Mouse (Mus musculus) heart, embryonic 10.5 days (tissue): ENCODE results near the gene Gm10134. TPM values are rescaled to one million over a fixed set of nuclear protein-coding genes. Genes with fewer than 3 reads are reported as not detected.

Experiments
- DNase-seq: peaks from one replicate; pipeline ENCODE4 v3.0.0-alpha.2; 2017; ENCODE audit warnings: low spot score
- H3K27ac ChIP-seq: fragments of 300-500 bp; sonication (generic); 2 replicates; pipeline ENCODE4 v1.5.1; 2016; ENCODE audit warnings: mild to moderate bottlenecking
- H3K27me3 ChIP-seq: fragments of 300-500 bp; sonication (generic); 2 replicates; pipeline ENCODE4 v1.6.1; 2016; ENCODE audit warnings: mild to moderate bottlenecking; ENCODE audit not compliant: poor library complexity, insufficient read depth, severe bottlenecking
- H3K36me3 ChIP-seq: fragments of 300-500 bp; sonication (generic); 2 replicates; pipeline ENCODE4 v1.6.1; 2016; ENCODE audit warnings: mild to moderate bottlenecking, moderate library complexity
- H3K4me1 ChIP-seq: fragments of 300-500 bp; sonication (generic); 2 replicates; pipeline ENCODE4 v1.6.1; 2016; ENCODE audit warnings: mild to moderate bottlenecking
- H3K4me3 ChIP-seq: fragments of 300-500 bp; sonication (generic); 2 replicates; pipeline ENCODE4 v1.5.1; 2016; ENCODE audit warnings: mild to moderate bottlenecking, moderate library complexity
- H3K9me3 ChIP-seq: fragments of 300-500 bp; sonication (generic); 2 replicates; pipeline ENCODE4 v1.6.1; 2016; ENCODE audit warnings: mild to moderate bottlenecking, moderate library complexity
- WGBS: fragments of 180-500 bp; shearing (Covaris S2); methylation state at CpG from one replicate; pipeline ENCODE4 v1.1.7; 2016; 5-methylcytosine and 5-hydroxymethylcytosine counted together
- polyA plus RNA-seq: library from polyadenylated mRNA; unstranded; fragments of >200 nt; fragmentation: Nextera tagmentation; extraction: Ambion mirVana; gene quantifications from 2 replicates; pipeline ENCODE4 v1.2.1, GENCODE M21; 2016

Gene Gm10134
- polyA plus RNA-seq, 1 experiment from 2014 or later, result not detected

DNA sequence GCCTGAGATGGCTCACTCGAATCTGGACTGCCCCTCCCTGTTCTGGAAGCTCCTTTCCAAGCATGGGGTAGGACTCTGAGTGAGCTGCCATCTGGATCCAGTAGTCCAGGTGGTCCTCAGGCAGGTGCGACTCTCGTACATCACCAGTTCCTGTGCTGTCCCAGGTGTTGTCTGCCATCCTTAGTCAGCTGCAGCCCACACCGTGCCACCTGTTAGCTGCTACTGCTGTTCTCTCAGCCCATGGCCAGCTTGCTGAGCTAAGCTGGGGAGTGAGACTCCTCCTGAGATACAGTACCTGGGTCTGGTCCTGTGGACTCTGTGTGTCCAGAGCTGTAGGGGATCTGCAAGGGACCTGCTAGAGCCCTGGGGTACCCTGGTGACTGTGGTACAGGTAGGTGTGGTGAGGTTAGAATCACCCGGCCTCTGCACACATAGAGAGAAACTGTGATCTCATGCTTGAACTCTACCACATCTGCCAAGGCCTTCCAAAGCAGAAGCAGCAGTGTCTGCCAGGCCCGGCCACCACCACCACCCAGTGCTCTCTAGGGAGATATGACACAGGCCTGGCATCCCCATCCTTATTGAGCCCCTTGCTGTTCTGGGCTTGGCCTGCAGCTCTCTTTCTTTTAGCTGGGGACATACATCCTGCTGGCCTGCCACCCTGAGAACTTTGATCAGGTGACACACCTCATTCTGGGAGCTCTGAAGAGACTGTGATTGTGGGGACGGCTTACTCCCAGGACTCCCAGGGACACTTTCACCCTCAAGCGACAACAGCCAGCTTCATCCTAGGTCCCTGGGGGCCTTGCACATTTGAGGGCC lies 32.3 kb downstream of the Gm10134 start:
- DNase-seq, result no peak
- H3K4me3 ChIP-seq, result no peak overlapping the region
- no peaks in the 10 kb centered on the region for H3K9me3 ChIP-seq
- peak overlapping the region; percentile 63; the same call in 1 of the 2 replicates for H3K27ac ChIP-seq
- no peaks in the 10 kb centered on the region for H3K27me3 ChIP-seq
- H3K36me3 ChIP-seq, result peaks cover 11% of the 10 kb centered on the region
- peaks cover 66% of the 10 kb centered on the region for H3K4me1 ChIP-seq
- WGBS, result 78% methylated on average over 8 of the region's 8 CpGs

DNA sequence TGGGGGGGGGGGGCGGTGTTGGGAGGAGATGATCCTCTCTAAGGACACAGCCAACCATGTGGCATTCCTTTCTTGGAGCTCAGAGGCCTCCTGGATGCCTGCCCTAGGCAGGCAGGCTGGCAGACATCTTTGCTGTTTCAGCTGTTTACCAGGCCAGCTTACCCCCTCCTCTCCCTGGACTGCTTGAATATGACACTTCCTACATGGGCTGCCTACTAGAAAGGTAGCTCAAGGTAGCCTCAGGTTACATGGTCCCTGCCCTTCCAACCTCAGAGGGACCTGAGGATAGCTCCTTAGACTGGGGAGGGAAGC lies 32.9 kb downstream of the Gm10134 start:
- Histone ChIP-seq H3K27ac (peak overlapping the region; percentile 63), H3K36me3 (peaks cover 17% of the 10 kb centered on the region), H3K9me3 (no peaks in the 10 kb centered on the region), H3K4me3 (no peak overlapping the region), H3K27me3 (peaks cover 5% of the 10 kb centered on the region; the same call in 1 of the 2 replicates), H3K4me1 (peaks cover 61% of the 10 kb centered on the region)
- WGBS, result 83% methylated on average over 1 of the region's 1 CpGs
- DNase-seq, result no peak

DNA sequence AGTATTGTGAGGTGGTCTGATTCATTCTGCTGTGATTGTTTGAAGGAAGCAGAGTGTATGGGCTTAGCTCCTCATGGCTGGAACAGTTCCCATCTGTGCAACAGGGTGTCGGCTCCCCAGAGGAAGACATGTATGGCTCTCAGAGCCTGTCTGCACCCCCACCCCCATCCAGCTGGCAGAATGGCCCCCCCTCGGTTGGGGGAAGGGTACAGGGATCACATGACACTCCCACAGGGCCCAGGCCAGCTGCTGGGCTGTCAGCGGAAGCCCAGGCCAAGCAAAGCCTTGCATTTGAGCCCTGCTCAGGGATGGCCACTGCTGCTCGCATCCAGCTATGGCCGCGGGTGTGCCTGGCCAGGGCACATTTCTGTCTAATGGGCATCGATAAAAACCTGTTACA lies 33.3 kb downstream of the Gm10134 start:
- Histone ChIP-seq H3K4me1 (peaks cover 56% of the 10 kb centered on the region), H3K27me3 (peaks cover 5% of the 10 kb centered on the region; the same call in 1 of the 2 replicates), H3K9me3 (no peaks in the 10 kb centered on the region), H3K27ac (peak overlapping the region; percentile 63; the same call in 1 of the 2 replicates), H3K4me3 (no peak overlapping the region), H3K36me3 (peaks cover 21% of the 10 kb centered on the region)
- DNase-seq, result no peak
- 53% methylated on average over 7 of the region's 7 CpGs for WGBS

- no peak for DNase-seq
- Histone ChIP-seq H3K4me1 (peaks cover 49% of the 10 kb centered on the region), H3K27me3 (peaks cover 5% of the 10 kb centered on the region; the same call in 1 of the 2 replicates), H3K9me3 (no peaks in the 10 kb centered on the region), H3K27ac (0 out of 2 replicates have a peak overlapping the region, but pooled peaks have one; percentile 63), H3K4me3 (no peak overlapping the region), H3K36me3 (peaks cover 29% of the 10 kb centered on the region)
- WGBS, result 75% methylated on average over 2 of the region's 2 CpGs
Measured at GRCm38 (mm10) chr2:28539949-28540348, 34.1 kb downstream of the Gm10134 start.

DNA sequence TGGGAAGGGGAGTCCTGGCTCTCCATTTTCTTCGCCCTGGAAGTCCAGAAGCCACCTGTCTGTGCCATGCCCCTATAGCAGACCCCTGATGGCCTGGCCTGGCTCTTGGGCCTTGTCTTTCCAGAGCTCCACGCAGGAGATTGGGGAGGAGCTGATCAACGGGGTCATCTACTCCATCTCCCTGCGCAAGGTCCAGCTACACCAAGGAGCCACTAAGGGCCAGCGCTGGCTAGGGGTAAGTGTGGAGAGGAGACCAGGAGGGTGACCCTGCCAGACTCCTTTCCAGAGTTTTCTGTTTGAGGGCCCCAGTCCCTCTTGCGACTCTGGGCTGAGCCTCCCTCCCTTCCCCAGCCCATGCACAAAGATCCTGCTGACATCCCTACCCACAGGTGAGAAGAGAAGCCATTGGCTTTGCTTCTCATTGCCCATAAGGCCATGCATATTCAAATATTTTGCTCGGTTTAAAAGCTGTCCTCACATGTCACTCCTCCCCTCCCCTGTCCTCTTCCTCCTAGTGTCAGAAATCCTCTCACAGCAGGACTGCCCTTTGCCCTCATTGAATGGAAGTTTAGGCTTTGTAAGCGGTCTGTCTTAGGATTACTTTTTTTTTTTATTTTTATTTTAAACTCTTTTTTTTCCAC lies 34.8 kb downstream of the Gm10134 start:
- WGBS, result 75% methylated on average over 8 of the region's 8 CpGs
- Histone ChIP-seq H3K4me1 (peaks cover 41% of the 10 kb centered on the region), H3K27ac (no peak overlapping the region), H3K4me3 (no peak overlapping the region), H3K9me3 (no peaks in the 10 kb centered on the region), H3K36me3 (peaks cover 36% of the 10 kb centered on the region), H3K27me3 (peaks cover 5% of the 10 kb centered on the region; the same call in 1 of the 2 replicates)
- no peak for DNase-seq

- H3K27ac ChIP-seq, result no peak overlapping the region
- H3K4me3 ChIP-seq, result no peak overlapping the region
- H3K9me3 ChIP-seq, result no peaks in the 10 kb centered on the region
- peaks cover 5% of the 10 kb centered on the region; the same call in 1 of the 2 replicates for H3K27me3 ChIP-seq
- peaks cover 24% of the 10 kb centered on the region for H3K4me1 ChIP-seq
- peaks cover 59% of the 10 kb centered on the region for H3K36me3 ChIP-seq
- 83% methylated on average over 8 of the region's 8 CpGs for WGBS
- DNase-seq, result no peak
Measured at GRCm38 (mm10) chr2:28543894-28544293, 38.0 kb downstream of the Gm10134 start.

GRCm38 (mm10) chr2:28545976-28546375 lies 40.1 kb downstream of the Gm10134 start:
- H3K27me3 ChIP-seq, result peaks cover 5% of the 10 kb centered on the region; the same call in 1 of the 2 replicates

GRCm38 (mm10) chr2:28546560-28546959 lies 40.7 kb downstream of the Gm10134 start:
- no peak overlapping the region for H3K4me3 ChIP-seq
- 67% methylated on average over 6 of the region's 6 CpGs for WGBS
- no peak for DNase-seq
- no peaks in the 10 kb centered on the region for H3K9me3 ChIP-seq
- no peak overlapping the region for H3K27ac ChIP-seq
- peaks cover 86% of the 10 kb centered on the region for H3K36me3 ChIP-seq
- peaks cover 12% of the 10 kb centered on the region for H3K4me1 ChIP-seq
- H3K27me3 ChIP-seq, result peaks cover 5% of the 10 kb centered on the region; the same call in 1 of the 2 replicates

More at GRCm38 (mm10) chr2:28545976-28546375, 40.1 kb downstream of the Gm10134 start:
- H3K36me3 ChIP-seq, result peaks cover 80% of the 10 kb centered on the region
- H3K4me3 ChIP-seq, result no peak overlapping the region
- peaks cover 9% of the 10 kb centered on the region; the same call in 1 of the 2 replicates for H3K4me1 ChIP-seq
- no peak for DNase-seq
- H3K27ac ChIP-seq, result no peak overlapping the region
- no peaks in the 10 kb centered on the region for H3K9me3 ChIP-seq

DNA sequence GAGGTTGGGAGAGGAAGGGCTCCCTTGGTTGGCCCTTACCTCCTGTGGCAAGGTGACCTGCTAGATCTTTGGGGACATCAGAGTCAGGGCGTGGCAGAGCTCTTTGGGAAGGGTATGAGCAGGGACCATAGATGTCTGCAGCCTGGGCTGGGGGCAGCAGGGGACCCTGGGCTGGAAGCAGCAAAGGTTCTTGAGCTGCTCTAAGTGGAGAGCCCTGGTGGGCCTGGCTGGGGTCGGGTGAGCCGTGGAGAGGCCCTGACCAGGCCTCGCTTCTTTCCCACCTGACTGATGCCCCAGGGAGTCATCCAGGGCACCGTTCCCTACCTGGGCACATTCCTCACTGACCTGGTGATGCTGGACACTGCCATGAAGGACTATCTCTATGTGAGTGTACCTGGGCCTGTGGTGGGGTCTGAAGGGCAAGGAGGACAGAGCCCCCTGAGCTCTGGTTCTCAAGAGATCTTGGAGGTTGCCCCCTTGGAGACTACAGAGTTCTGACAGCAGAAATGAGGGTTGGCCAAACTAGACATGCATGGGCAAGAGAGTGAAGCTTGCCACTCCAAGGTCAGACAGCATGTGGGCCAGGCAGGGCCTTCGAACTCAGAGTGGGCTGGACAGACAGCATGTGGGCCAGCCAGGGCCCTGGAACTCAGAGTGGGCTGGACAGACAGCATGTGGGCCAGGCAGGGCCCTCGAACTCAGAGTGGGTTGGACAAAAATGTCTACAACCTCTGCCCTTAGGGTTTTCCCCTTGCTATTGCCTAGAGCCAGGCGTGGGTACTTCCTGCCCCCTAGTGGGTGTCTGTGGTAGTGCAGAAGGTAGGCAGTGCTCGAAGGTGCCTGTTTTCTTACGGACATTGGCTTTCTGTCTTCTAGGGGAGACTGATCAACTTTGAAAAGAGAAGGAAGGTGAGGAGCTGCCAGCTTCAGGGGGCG lies 41.6 kb downstream of the Gm10134 start:
- Histone ChIP-seq H3K36me3 (peaks cover 91% of the 10 kb centered on the region), H3K9me3 (no peaks in the 10 kb centered on the region)
- WGBS, result 49% methylated on average over 11 of the region's 11 CpGs

DNA sequence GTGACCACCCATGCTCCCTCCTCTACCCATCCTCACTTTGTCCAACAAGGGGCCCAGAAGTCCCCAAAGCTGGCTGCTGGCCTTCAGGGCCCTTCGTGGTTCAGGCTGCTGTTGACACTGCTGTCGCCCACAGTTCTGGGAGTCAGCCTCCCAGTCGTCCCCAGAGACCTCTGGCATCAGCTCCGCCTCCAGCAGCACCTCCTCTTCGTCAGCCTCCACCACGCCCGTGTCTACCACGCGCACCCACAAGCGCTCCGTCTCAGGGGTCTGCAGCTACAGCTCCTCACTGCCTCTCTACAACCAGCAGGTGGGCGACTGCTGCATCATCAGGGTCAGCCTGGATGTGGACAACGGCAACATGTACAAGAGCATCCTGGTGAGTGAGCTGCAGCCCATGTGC lies 43.3 kb downstream of the Gm10134 start:
- peaks cover 13% of the 10 kb centered on the region for H3K4me1 ChIP-seq
- no peaks in the 10 kb centered on the region for H3K27me3 ChIP-seq
- 84% methylated on average over 13 of the region's 13 CpGs for WGBS
- DNase-seq, result no peak
- no peak overlapping the region for H3K4me3 ChIP-seq
- H3K9me3 ChIP-seq, result no peaks in the 10 kb centered on the region
- H3K27ac ChIP-seq, result no peak overlapping the region
- peaks cover 85% of the 10 kb centered on the region for H3K36me3 ChIP-seq

More for the DNA sequence above, 41.6 kb downstream of the Gm10134 start:
- Histone ChIP-seq H3K4me3 (no peak overlapping the region), H3K27me3 (peaks cover 5% of the 10 kb centered on the region; the same call in 1 of the 2 replicates), H3K4me1 (peaks cover 13% of the 10 kb centered on the region), H3K27ac (0 out of 2 replicates have a peak overlapping the region, but pooled peaks have one; percentile 23)
- DNase-seq, result peak; percentile 87

DNA sequence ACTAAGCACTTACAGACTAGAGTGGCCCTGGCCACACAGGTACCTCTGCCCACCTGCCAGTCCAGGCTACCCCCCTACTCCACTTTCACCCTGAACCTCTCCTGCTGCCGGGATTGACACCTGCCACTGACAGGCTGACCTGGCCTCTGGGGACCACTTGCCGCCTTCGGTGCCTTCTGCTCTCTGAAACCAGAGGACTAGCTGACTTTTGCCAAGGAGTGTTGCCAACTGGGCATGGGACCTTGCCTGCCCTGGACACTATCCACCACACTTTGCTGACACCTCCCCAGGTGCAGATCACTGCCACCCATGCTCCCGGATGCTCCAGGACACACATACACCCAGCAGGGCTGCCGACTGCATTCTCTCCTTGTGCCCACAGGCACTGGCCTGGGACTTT lies 46.4 kb downstream of the Gm10134 start:
- no peaks in the 10 kb centered on the region for H3K9me3 ChIP-seq
- H3K4me1 ChIP-seq, result peaks cover 7% of the 10 kb centered on the region
- peaks cover 58% of the 10 kb centered on the region for H3K36me3 ChIP-seq
- no peak for DNase-seq
- no peak overlapping the region for H3K4me3 ChIP-seq
- H3K27me3 ChIP-seq, result no peaks in the 10 kb centered on the region
- 93% methylated on average over 5 of the region's 5 CpGs for WGBS
- H3K27ac ChIP-seq, result no peak overlapping the region
